Mouse (Mus musculus): Measurements from ENCODE around the gene Atp6v0a1.

DNA sequence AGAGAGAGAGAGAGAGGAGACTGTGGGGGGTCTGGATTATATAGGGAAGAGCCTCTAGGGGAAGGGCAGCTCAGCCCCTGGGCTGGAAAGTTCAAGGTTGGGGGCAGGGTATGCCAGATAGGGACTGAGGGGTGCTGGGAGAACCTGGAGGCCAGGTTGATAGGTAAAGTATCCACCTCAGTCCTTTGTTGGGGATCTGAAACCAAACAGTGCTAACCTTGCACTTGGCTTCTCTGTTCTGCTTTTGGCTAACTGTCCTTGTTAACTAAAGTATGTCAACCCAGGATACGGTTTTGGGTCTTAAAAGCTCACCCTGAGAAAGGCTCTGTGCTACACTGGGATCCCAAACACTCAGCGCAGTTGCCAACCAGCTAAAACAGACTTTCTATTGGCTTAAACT, 19.6 kb upstream of the Atp6v0a1 start:
- TF ChIP-seq POLR2A (IDR thresholded peaks at IDR 0.05; ENCODE audit: insufficient read length, low read depth) (no peak), CEBPB (IDR thresholded peaks at IDR 0.05; ENCODE audit: insufficient read depth, poor library complexity, severe bottlenecking) (no peak), MYOG (IDR thresholded peaks at IDR 0.05; ENCODE audit: control insufficient read depth in 1 of 3, insufficient read depth in 1 of 3, insufficient read length in 2 of 3, low read depth in 2 of 3) (no peak)
